10 mouse cellular contexts compared by ENCODE assay signal in the genomic region with DNA sequence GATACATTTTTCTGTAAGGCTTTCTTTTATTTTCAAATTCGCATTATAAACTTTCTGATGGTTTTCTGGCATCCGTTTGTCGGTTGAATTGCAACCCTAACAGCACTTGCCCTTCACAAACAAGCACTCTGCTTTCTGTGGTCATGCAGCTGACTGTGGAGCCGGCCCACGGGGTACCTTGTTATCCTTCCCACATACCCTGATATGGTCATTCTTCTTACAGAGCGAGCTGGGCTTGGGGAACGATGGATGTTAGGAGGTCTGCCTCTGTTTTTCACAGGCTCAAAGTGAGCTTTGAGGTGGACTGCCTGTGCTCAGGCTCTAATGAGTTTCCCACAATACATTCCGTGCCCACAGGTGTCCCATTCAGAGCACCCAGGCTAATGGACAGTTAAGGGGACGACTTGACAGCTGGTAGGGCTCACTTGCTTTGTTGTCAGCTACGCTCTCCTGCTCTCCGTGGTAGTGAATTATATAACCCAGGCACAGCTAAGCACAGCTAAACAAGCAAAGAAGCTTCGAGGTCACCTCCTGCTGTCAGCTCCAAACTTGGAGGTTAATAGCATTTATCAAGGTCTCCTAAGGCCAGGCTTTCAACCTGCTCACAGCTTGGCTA. TPM values are rescaled to one million over a fixed set of nuclear protein-coding genes. Genes with fewer than 3 reads are reported as not detected.
DNase-seq lines count a peak whose midpoint lies in the region; ATAC-seq and TF ChIP-seq lines count a peak whose summit lies in the region.
"Had no signal": no experiment of that assay in that cellular context is flagged by ENCODE, and none has a peak within 500 bp of the region (broad histone marks: within the 10 kb centered on the region; RNA-seq: fewer than 3 reads in every experiment).

No protein-coding gene starts in this region.

- DNase-seq in kidney, adult 9 months, result peak; percentile 23
- DNase-seq in kidney, adult 18-20 months, result no peak
- peak; percentile 80 for DNase-seq in embryo, embryonic 10 days (ENCODE audit: low spot score)
- peak; percentile 46 for DNase-seq in hindbrain, embryonic 11.5 days (ENCODE audit: low spot score)
- peak; percentile 63 for DNase-seq in neural tube, embryonic 11.5 days (ENCODE audit: low spot score)
- DNase-seq in left cerebral cortex, adult 11 months (ENCODE audit: low spot score), result no peak
- no peak for DNase-seq in lung, postnatal 0 days (ENCODE audit: low spot score)

- TF ChIP-seq EP300 in lung, postnatal 0 days (IDR thresholded peaks at IDR 0.05), result no peak

- WGBS in hindbrain, embryonic 11.5 days, result 29% methylated on average over 12 of the region's 12 CpGs
- 26% methylated on average over 12 of the region's 12 CpGs for WGBS in neural tube, embryonic 11.5 days
- 52% methylated on average over 12 of the region's 12 CpGs for WGBS in lung, postnatal 0 days

- no peak overlapping the region for H3K9ac ChIP-seq in hindbrain, embryonic 11.5 days (ENCODE audit: low read depth, low read length)
- no peak overlapping the region for H3K9ac ChIP-seq in neural tube, embryonic 11.5 days (ENCODE audit: low read length)
- H3K9ac ChIP-seq in lung, postnatal 0 days (replicated peaks; ENCODE audit: low read depth), result no peak overlapping the region
- H3K9ac ChIP-seq: lung, embryonic 15.5 days had no signal

- H3K4me3 ChIP-seq in hindbrain, embryonic 11.5 days (ENCODE audit: low read depth, low read length), result no peak overlapping the region
- H3K4me3 ChIP-seq in neural tube, embryonic 11.5 days (ENCODE audit: low read depth, low read length), result no peak overlapping the region
- no peak overlapping the region for H3K4me3 ChIP-seq in lung, postnatal 0 days (ENCODE audit: low read depth, low read length)
- H3K4me3 ChIP-seq: lung, embryonic 15.5 days had no signal

- H3K4me2 ChIP-seq in hindbrain, embryonic 11.5 days (replicated peaks; ENCODE audit: low read depth, low read length), result no peak overlapping the region
- no peak overlapping the region for H3K4me2 ChIP-seq in neural tube, embryonic 11.5 days (ENCODE audit: low read depth)
- no peak overlapping the region for H3K4me2 ChIP-seq in lung, postnatal 0 days (replicated peaks; ENCODE audit: low read depth, low read length)
- H3K4me2 ChIP-seq: lung, embryonic 15.5 days had no signal

- 0 out of 2 replicates have a peak, but pooled peaks cover 3% of the 10 kb centered on the region for H3K4me1 ChIP-seq in hindbrain, embryonic 11.5 days (replicated peaks; ENCODE audit: control insufficient read depth, insufficient read depth, low read length)
- peaks cover 34% of the 10 kb centered on the region for H3K4me1 ChIP-seq in neural tube, embryonic 11.5 days (ENCODE audit: control insufficient read depth, insufficient read depth, low read length)
- no peaks in the 10 kb centered on the region for H3K4me1 ChIP-seq in lung, postnatal 0 days (ENCODE audit: insufficient read depth, low read depth, low read length)
- H3K4me1 ChIP-seq: lung, embryonic 15.5 days had no signal

- no peak for TF ChIP-seq CTCF in lung, postnatal 0 days (IDR thresholded peaks at IDR 0.05)

- no peaks in the 10 kb centered on the region; the same call in 1 of the 2 replicates for H3K36me3 ChIP-seq in hindbrain, embryonic 11.5 days (ENCODE audit: control insufficient read depth, insufficient read depth, low read length)
- H3K36me3 ChIP-seq in neural tube, embryonic 11.5 days (ENCODE audit: control insufficient read depth, insufficient read depth, low read length), result no peaks in the 10 kb centered on the region
- no peaks in the 10 kb centered on the region for H3K36me3 ChIP-seq in lung, postnatal 0 days (ENCODE audit: insufficient read depth, low read length)
- H3K36me3 ChIP-seq: G1E; lung, embryonic 15.5 days had no signal

- no peaks in the 10 kb centered on the region for H3K27me3 ChIP-seq in hindbrain, embryonic 11.5 days (ENCODE audit: control insufficient read depth, insufficient read depth, low read length)
- H3K27me3 ChIP-seq in neural tube, embryonic 11.5 days (ENCODE audit: control insufficient read depth, insufficient read depth, low read length), result no peaks in the 10 kb centered on the region
- no peaks in the 10 kb centered on the region for H3K27me3 ChIP-seq in lung, postnatal 0 days (replicated peaks; ENCODE audit: insufficient read depth, low read length)
- H3K27me3 ChIP-seq: lung, embryonic 15.5 days had no signal

- peak overlapping the region; percentile 5; the same call in 1 of the 2 replicates for H3K27ac ChIP-seq in hindbrain, embryonic 11.5 days (ENCODE audit: low read depth, low read length)
- H3K27ac ChIP-seq in neural tube, embryonic 11.5 days (ENCODE audit: low read depth, low read length), result no peak overlapping the region
- H3K27ac ChIP-seq in lung, postnatal 0 days (ENCODE audit: low read length), result no peak overlapping the region
- H3K27ac ChIP-seq: lung, embryonic 15.5 days had no signal

- no peaks in the 10 kb centered on the region for H3K9me3 ChIP-seq in hindbrain, embryonic 11.5 days (ENCODE audit: control insufficient read depth, low read length)
- H3K9me3 ChIP-seq in neural tube, embryonic 11.5 days (ENCODE audit: control insufficient read depth, low read length), result no peaks in the 10 kb centered on the region
- H3K9me3 ChIP-seq in lung, postnatal 0 days (ENCODE audit: low read length), result no peaks in the 10 kb centered on the region
- H3K9me3 ChIP-seq: G1E; lung, embryonic 15.5 days had no signal

- peak; percentile 80 for ATAC-seq in hindbrain, embryonic 11.5 days (ENCODE audit: low FRiP score)
- ATAC-seq in neural tube, embryonic 11.5 days (ENCODE audit: insufficient read depth, low FRiP score, low TSS enrichment), result peak; percentile 73
- ATAC-seq in lung, postnatal 0 days, result no peak
- ATAC-seq in inflammation-experienced regulatory T-cells, adult 6 months, result no peak

RNA-seq across cellular contexts. Expression of a gene that starts 21.3 kb away (rescaled TPM):
- 385 and 413 TPM in 2 replicates for polyA plus RNA-seq in hindbrain, embryonic 11.5 days (2014; fragmentation: Nextera tagmentation; extraction: Ambion mirVana)
- 325 and 348 TPM in 2 replicates for polyA plus RNA-seq in neural tube, embryonic 11.5 days (2014; fragmentation: Nextera tagmentation; extraction: Ambion mirVana)
- 15.6 and 17.5 TPM in 2 replicates for polyA plus RNA-seq in lung, postnatal 0 days (2015; fragmentation: Nextera tagmentation; extraction: Ambion mirVana)
- under 1 TPM in 1 of 3 experiments, not detected in 2; 0.38 TPM for polyA plus RNA-seq in inflammation-experienced regulatory T-cells, adult 6 months (2017; shearing (Covaris generic))
- polyA plus RNA-seq: G1E had no signal

Comparison
In these comparisons a context has a peak if more than half of its experiments do, and no peak if none do; other contexts are left out.
1. DNase-seq: peak in kidney, adult 9 months (single experiment), embryo, embryonic 10 days (single experiment), hindbrain, embryonic 11.5 days (single experiment) and neural tube, embryonic 11.5 days (single experiment); none in kidney, adult 18-20 months (single experiment), left cerebral cortex, adult 11 months (single experiment) and lung, postnatal 0 days (single experiment).
2. ATAC-seq: peak in hindbrain, embryonic 11.5 days (single experiment) and neural tube, embryonic 11.5 days (single experiment); none in lung, postnatal 0 days (single experiment) and inflammation-experienced regulatory T-cells, adult 6 months (single experiment).
3. RNA of a gene that starts 21.3 kb away (polyA plus RNA-seq): 385 to 413 TPM in hindbrain, embryonic 11.5 days and 325 to 348 TPM in neural tube, embryonic 11.5 days; 15.6 to 17.5 TPM in lung, postnatal 0 days and 0.38 TPM in inflammation-experienced regulatory T-cells, adult 6 months; every median in the first group is over 10 times any median in the second.